Mouse (Mus musculus): Measurements from ENCODE around the gene Il5. TPM values are rescaled to one million over a fixed set of nuclear protein-coding genes. Genes with fewer than 3 reads are reported as not detected.

Gene Il5
- polyA plus RNA-seq, 1 experiment, result 0.27 TPM

DNA sequence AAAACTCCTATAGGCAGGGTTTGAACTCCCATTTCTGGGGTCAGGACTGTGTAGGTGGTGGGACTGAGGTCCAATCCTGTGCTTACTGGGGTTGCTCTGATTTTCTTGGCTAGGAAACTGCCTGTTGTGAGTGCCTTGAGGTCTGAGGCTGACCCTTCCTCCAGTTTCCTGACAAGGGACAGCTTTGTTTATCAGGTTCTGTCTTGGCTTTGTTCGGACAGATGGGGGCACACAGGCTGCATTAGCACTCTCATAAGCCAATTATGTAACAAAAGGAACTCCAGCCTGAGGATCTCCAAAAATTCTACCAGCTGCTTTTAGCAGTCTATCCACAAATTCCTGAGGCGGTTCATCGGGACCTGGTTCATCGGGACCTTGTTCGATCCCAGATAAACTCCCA, 21.8 kb downstream of the Il5 start:
- no peaks in the 10 kb centered on the region for H3K36me3 ChIP-seq (ENCODE audit: control insufficient read depth, insufficient read depth, low read length)
- H3K27ac ChIP-seq (ENCODE audit: control insufficient read depth, insufficient read depth, low read depth, low read length), result no peak overlapping the region
- TF ChIP-seq POLR2A (IDR thresholded peaks at IDR 0.05; ENCODE audit: control insufficient read depth, low read depth, low read length) (no peak), CTCF (IDR thresholded peaks at IDR 0.05; ENCODE audit: control insufficient read depth, insufficient read depth, insufficient replicate concordance, low read depth, low read length) (no peak)
- no peaks in the 10 kb centered on the region for H3K27me3 ChIP-seq (ENCODE audit: control insufficient read depth, insufficient read depth, low read length)
- H3K4me1 ChIP-seq (ENCODE audit: control insufficient read depth, insufficient read depth, low read length), result peaks cover 3% of the 10 kb centered on the region; the same call in 1 of the 2 replicates
- no peak overlapping the region for H3K4me3 ChIP-seq (ENCODE audit: control insufficient read depth, low read depth, low read length)

DNA sequence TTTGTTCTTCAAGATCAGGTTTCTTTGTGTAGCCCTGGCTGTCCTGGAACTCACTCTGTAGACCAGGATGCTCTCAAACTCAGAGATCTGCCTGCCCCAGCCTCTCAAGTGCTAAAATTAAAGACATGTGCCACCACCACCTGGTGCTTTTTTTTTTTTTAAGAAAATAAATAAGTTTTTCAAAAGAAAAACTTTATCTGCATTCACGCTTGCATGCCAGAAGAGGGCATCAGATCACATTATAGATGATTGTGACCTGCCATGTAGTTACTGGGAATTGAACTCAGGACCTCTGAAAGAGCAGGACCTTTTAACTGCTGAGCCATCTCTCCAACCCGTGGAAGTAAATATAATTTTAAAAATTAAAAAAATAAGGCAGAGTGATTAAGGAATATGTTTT, 24.7 kb downstream of the Il5 start:
- H3K4me1 ChIP-seq (ENCODE audit: control insufficient read depth, insufficient read depth, low read length), result no peaks in the 10 kb centered on the region
- H3K36me3 ChIP-seq (ENCODE audit: control insufficient read depth, insufficient read depth, low read length), result no peaks in the 10 kb centered on the region
- TF ChIP-seq POLR2A (IDR thresholded peaks at IDR 0.05; ENCODE audit: control insufficient read depth, low read depth, low read length) (no peak), CTCF (IDR thresholded peaks at IDR 0.05; ENCODE audit: control insufficient read depth, insufficient read depth, insufficient replicate concordance, low read depth, low read length) (no peak)
- H3K27ac ChIP-seq (ENCODE audit: control insufficient read depth, insufficient read depth, low read depth, low read length), result no peak overlapping the region
- no peak overlapping the region for H3K4me3 ChIP-seq (ENCODE audit: control insufficient read depth, low read depth, low read length)
- H3K27me3 ChIP-seq (ENCODE audit: control insufficient read depth, insufficient read depth, low read length), result no peaks in the 10 kb centered on the region

DNA sequence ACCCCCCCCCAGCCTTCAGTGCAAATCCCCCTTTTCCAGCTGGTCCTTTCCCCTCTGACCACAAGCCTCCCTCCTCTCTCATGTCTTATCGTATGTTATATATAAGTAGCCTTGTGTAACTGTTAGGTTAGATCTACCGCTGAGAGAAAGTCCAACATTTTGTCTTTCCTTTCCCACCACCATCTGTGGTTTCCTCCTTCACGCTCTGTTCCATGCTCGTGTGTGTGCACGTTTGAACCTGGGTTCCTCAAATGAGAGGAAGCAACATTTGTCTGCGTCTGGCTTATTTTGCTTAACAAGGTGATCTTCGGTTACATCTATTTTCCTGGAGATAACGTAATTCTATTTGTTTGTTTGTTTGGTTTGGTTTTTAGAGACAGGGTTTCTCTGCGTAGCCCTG, 27.4 kb downstream of the Il5 start:
- no peak overlapping the region for H3K4me3 ChIP-seq (ENCODE audit: control insufficient read depth, low read depth, low read length)
- H3K36me3 ChIP-seq (ENCODE audit: control insufficient read depth, insufficient read depth, low read length), result no peaks in the 10 kb centered on the region
- no peaks in the 10 kb centered on the region for H3K27me3 ChIP-seq (ENCODE audit: control insufficient read depth, insufficient read depth, low read length)
- no peak overlapping the region for H3K27ac ChIP-seq (ENCODE audit: control insufficient read depth, insufficient read depth, low read depth, low read length)
- no peaks in the 10 kb centered on the region for H3K4me1 ChIP-seq (ENCODE audit: control insufficient read depth, insufficient read depth, low read length)
- no peak for TF ChIP-seq CTCF (IDR thresholded peaks at IDR 0.05; ENCODE audit: control insufficient read depth, insufficient read depth, insufficient replicate concordance, low read depth, low read length)
- no peak for TF ChIP-seq POLR2A (IDR thresholded peaks at IDR 0.05; ENCODE audit: control insufficient read depth, low read depth, low read length)

DNA sequence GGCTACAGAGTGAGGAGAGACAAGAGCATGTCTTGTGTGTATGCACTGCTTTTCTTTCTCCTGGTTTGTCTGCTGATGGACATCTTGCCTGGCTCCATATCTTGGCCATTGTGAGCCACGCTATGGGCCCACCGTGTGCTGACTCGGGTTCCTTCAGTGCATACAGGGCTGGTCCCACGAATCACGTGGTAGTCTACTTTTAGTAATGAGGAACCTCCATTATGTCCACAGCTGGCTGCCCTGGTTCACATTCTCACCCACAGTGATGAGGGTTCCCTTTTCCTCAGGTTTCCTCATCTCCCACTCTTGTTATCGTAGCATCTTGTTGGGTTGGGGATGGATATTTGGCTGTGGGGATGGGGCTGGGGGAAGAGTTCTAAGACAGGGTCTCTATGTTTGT, 28.0 kb downstream of the Il5 start:
- Histone ChIP-seq H3K27me3 (ENCODE audit: control insufficient read depth, insufficient read depth, low read length) (no peaks in the 10 kb centered on the region), H3K4me1 (ENCODE audit: control insufficient read depth, insufficient read depth, low read length) (no peaks in the 10 kb centered on the region), H3K36me3 (ENCODE audit: control insufficient read depth, insufficient read depth, low read length) (no peaks in the 10 kb centered on the region), H3K27ac (ENCODE audit: control insufficient read depth, insufficient read depth, low read depth, low read length) (no peak overlapping the region), H3K4me3 (ENCODE audit: control insufficient read depth, low read depth, low read length) (no peak overlapping the region)
- TF ChIP-seq CTCF (IDR thresholded peaks at IDR 0.05; ENCODE audit: control insufficient read depth, insufficient read depth, insufficient replicate concordance, low read depth, low read length) (no peak), POLR2A (IDR thresholded peaks at IDR 0.05; ENCODE audit: control insufficient read depth, low read depth, low read length) (no peak)

DNA sequence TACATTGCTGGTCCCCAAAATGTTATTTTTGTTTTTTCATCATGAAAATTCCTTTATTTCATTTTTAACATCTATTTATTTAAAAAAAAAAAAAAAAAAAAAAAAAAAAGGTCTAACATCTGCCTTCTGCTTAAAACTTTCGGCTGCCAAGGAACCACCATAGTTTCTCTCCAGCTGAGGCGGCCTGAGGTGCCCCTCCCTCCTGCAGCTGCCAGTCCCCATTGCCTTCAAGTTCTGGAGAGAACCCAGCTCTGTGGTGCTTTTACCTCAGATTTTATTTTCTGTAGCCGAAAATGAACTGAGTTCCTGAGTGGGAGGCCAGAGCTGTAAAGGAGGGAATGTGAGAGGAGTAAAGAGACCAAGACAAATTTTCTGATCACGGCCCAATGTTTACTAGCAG, 28.7 kb downstream of the Il5 start:
- no peak for TF ChIP-seq POLR2A (IDR thresholded peaks at IDR 0.05; ENCODE audit: control insufficient read depth, low read depth, low read length)
- TF ChIP-seq CTCF (IDR thresholded peaks at IDR 0.05; ENCODE audit: control insufficient read depth, insufficient read depth, insufficient replicate concordance, low read depth, low read length), result no peak
- Histone ChIP-seq H3K4me1 (ENCODE audit: control insufficient read depth, insufficient read depth, low read length) (no peaks in the 10 kb centered on the region), H3K36me3 (ENCODE audit: control insufficient read depth, insufficient read depth, low read length) (no peaks in the 10 kb centered on the region), H3K27ac (ENCODE audit: control insufficient read depth, insufficient read depth, low read depth, low read length) (no peak overlapping the region), H3K27me3 (ENCODE audit: control insufficient read depth, insufficient read depth, low read length) (no peaks in the 10 kb centered on the region), H3K4me3 (ENCODE audit: control insufficient read depth, low read depth, low read length) (no peak overlapping the region)

DNA sequence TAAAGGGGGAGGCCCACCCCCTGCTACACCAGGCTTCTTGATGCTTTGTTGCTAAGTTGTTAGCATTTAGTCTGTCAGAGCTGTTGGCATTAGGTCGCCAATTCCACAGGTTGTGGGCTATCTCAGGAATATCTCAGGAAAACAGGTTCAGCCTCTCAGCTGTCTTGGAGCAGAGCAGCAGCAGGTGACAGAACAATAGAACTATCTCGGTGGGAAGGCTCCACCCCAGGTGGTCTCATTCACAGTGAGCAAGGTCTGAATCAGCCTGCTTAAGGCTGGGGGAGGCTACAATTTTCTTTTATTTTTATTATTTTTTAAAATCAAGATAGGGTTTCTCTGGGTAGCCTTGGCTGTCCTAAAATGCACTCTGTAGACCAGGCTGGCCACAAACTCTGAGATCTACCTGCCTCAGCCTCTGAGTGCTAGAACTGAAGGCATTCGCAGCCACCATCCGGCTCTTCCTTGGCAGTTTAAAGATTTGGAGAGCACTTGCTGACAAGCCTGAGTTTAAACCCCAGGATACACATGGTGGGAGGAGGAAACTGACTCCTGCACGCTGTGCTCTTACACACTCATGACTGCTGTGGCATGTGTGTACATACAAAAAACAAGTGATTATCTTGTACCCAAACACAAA, 29.2 kb downstream of the Il5 start:
- TF ChIP-seq CTCF (IDR thresholded peaks at IDR 0.05; ENCODE audit: control insufficient read depth, insufficient read depth, insufficient replicate concordance, low read depth, low read length) (no peak), POLR2A (IDR thresholded peaks at IDR 0.05; ENCODE audit: control insufficient read depth, low read depth, low read length) (no peak)
- no peak overlapping the region for H3K27ac ChIP-seq (ENCODE audit: control insufficient read depth, insufficient read depth, low read depth, low read length)
- H3K27me3 ChIP-seq (ENCODE audit: control insufficient read depth, insufficient read depth, low read length), result no peaks in the 10 kb centered on the region
- no peaks in the 10 kb centered on the region for H3K4me1 ChIP-seq (ENCODE audit: control insufficient read depth, insufficient read depth, low read length)
- H3K36me3 ChIP-seq (ENCODE audit: control insufficient read depth, insufficient read depth, low read length), result no peaks in the 10 kb centered on the region
- no peak overlapping the region for H3K4me3 ChIP-seq (ENCODE audit: control insufficient read depth, low read depth, low read length)

DNA sequence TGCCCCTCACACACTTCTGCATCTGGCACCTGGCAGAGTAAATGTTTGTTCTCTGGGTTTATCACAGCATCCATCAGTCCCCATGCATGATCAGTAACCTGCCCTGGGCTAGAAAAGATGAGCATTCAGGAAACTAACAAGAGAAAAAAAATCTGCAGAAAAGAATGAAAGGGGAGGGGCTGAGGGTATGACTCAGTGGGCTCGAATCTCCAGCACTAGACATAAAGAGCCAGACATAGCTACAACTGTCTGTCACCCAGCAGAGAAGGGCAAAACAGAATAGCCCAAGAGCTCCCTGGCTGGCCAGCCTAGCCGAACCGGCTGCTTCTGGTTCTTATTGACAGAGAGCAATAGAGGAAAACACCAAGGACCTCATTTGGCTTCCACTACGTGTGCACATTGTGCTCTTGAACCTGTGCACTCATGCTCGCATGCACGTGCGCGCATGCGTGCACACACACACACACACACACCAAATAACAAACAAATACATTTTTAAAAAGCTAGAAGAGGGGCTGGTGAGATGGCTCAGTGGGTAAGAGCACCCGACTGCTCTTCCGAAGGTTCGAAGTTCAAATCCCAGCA, 34.5 kb downstream of the Il5 start:
- Histone ChIP-seq H3K4me1 (ENCODE audit: control insufficient read depth, insufficient read depth, low read length) (no peaks in the 10 kb centered on the region), H3K36me3 (ENCODE audit: control insufficient read depth, insufficient read depth, low read length) (no peaks in the 10 kb centered on the region), H3K27me3 (ENCODE audit: control insufficient read depth, insufficient read depth, low read length) (no peaks in the 10 kb centered on the region), H3K4me3 (ENCODE audit: control insufficient read depth, low read depth, low read length) (no peak overlapping the region), H3K27ac (ENCODE audit: control insufficient read depth, insufficient read depth, low read depth, low read length) (no peak overlapping the region)
- TF ChIP-seq POLR2A (IDR thresholded peaks at IDR 0.05; ENCODE audit: control insufficient read depth, low read depth, low read length) (no peak), CTCF (IDR thresholded peaks at IDR 0.05; ENCODE audit: control insufficient read depth, insufficient read depth, insufficient replicate concordance, low read depth, low read length) (no peak)

All from testis, adult 2 months (tissue).